Mouse (Mus musculus) lung, embryonic 15.5 days (tissue): ENCODE results near the gene Cxcl5. TPM values are rescaled to one million over a fixed set of nuclear protein-coding genes. Genes with fewer than 3 reads are reported as not detected.
"Not testable (repeated sequence)": the region's sequence is repeated elsewhere in the genome, so short reads cannot be mapped to it uniquely, and the experiment has no call there.

Source experiments
- ATAC-seq: fragments of 200-750 bp; cut with Nextera tagmentation; 2 replicates; pipeline ENCODE4 v1.8.0; 2017; ENCODE audit warnings: moderate number of reproducible peaks, borderline replicate concordance; ENCODE audit not compliant: low FRiP score, low TSS enrichment; ENCODE audit errors: extremely low read depth
- H3K27ac ChIP-seq: fragments of 300-500 bp; sonication (generic); 2 replicates; pipeline ENCODE4 v1.5.1; 2015; ENCODE audit warnings: moderate library complexity, mild to moderate bottlenecking, inconsistent platforms
- H3K27me3 ChIP-seq: fragments of 300-500 bp; sonication (generic); 2 replicates; pipeline ENCODE4 v1.6.1; 2015; ENCODE audit warnings: inconsistent platforms
- H3K36me3 ChIP-seq: fragments of 300-500 bp; sonication (generic); 2 replicates; pipeline ENCODE4 v1.6.1; 2015; ENCODE audit warnings: inconsistent platforms
- H3K4me1 ChIP-seq: fragments of 300-500 bp; sonication (generic); 2 replicates; pipeline ENCODE4 v1.6.1; 2015; ENCODE audit warnings: inconsistent platforms
- H3K4me2 ChIP-seq: fragments of 300-500 bp; sonication (generic); 2 replicates; pipeline ENCODE4 v1.6.1; 2015; ENCODE audit warnings: inconsistent platforms, mild to moderate bottlenecking, moderate library complexity
- H3K4me3 ChIP-seq: fragments of 300-500 bp; sonication (generic); 2 replicates; pipeline ENCODE4 v1.5.1; 2015; ENCODE audit warnings: mild to moderate bottlenecking, inconsistent platforms
- H3K9ac ChIP-seq: fragments of 300-500 bp; sonication (generic); 2 replicates; pipeline ENCODE4 v1.6.1; 2015; ENCODE audit warnings: inconsistent platforms
- H3K9me3 ChIP-seq: fragments of 300-500 bp; sonication (generic); 2 replicates; pipeline ENCODE4 v1.6.1; 2016; ENCODE audit warnings: inconsistent platforms
- WGBS: fragments of 180-500 bp; shearing (Covaris S2); methylation state at CpG from one replicate; pipeline ENCODE4 v1.1.7; 2015; 5-methylcytosine and 5-hydroxymethylcytosine counted together
- microRNA-seq: library from miRNA; unstranded; fragments of <30 nt; microRNA quantifications from one replicate; pipeline ENCODE4, GENCODE M21; 2016
- polyA plus RNA-seq: library from polyadenylated mRNA; unstranded; fragments of >200 nt; fragmentation: Nextera tagmentation; extraction: Ambion mirVana; gene quantifications from 2 replicates; pipeline ENCODE4 v1.2.1, GENCODE M21; 2015

The Cxcl5 gene
- polyA plus RNA-seq, 1 experiment from 2014 or later, result not detected

GRCm38 (mm10) chr5:90788114-90788513 is 29.0 kb downstream of the Cxcl5 start:
- H3K4me3 ChIP-seq, result no peak overlapping the region
- H3K4me1 ChIP-seq, result peaks cover 18% of the 10 kb centered on the region
- H3K36me3 ChIP-seq, result no peaks in the 10 kb centered on the region
- no peak overlapping the region for H3K4me2 ChIP-seq
- peaks cover 11% of the 10 kb centered on the region; the same call in 1 of the 2 replicates for H3K27me3 ChIP-seq
- no peak overlapping the region for H3K9ac ChIP-seq
- H3K9me3 ChIP-seq, result no peaks in the 10 kb centered on the region
- 75% methylated on average over 4 of the region's 4 CpGs for WGBS
- H3K27ac ChIP-seq, result no peak overlapping the region
- ATAC-seq, result no peak

- Histone ChIP-seq H3K4me3 (no peak overlapping the region), H3K9ac (no peak overlapping the region), H3K27me3 (peaks cover 11% of the 10 kb centered on the region; the same call in 1 of the 2 replicates), H3K4me2 (no peak overlapping the region; the same call in 1 of the 2 replicates), H3K36me3 (no peaks in the 10 kb centered on the region), H3K27ac (peak overlapping the region; percentile 19; the same call in 1 of the 2 replicates), H3K4me1 (peaks cover 20% of the 10 kb centered on the region), H3K9me3 (no peaks in the 10 kb centered on the region)
- 58% methylated on average over 11 of the region's 11 CpGs for WGBS
- no peak for ATAC-seq
Observed at GRCm38 (mm10) chr5:90789306-90790073, 30.3 kb downstream of the Cxcl5 start.

- 32% methylated on average over 8 of the region's 8 CpGs for WGBS
- no peaks in the 10 kb centered on the region for H3K9me3 ChIP-seq
- peak; percentile 72; the same call in 1 of the 2 replicates for ATAC-seq
- peaks cover 11% of the 10 kb centered on the region; the same call in 1 of the 2 replicates for H3K27me3 ChIP-seq
- H3K36me3 ChIP-seq, result no peaks in the 10 kb centered on the region
- peak overlapping the region; percentile 19; the same call in 1 of the 2 replicates for H3K27ac ChIP-seq
- H3K9ac ChIP-seq, result no peak overlapping the region
- peaks cover 20% of the 10 kb centered on the region for H3K4me1 ChIP-seq
- H3K4me3 ChIP-seq, result no peak overlapping the region
- H3K4me2 ChIP-seq, result no peak overlapping the region; the same call in 1 of the 2 replicates
Observed at GRCm38 (mm10) chr5:90790074-90790502, 30.9 kb downstream of the Cxcl5 start.

- Histone ChIP-seq H3K4me2 (0 out of 2 replicates have a peak within 1 kb of the TSS, but pooled peaks have one; percentile 9), H3K27ac (peak within 1 kb of the TSS; percentile 56; the same call in 1 of the 2 replicates), H3K36me3 (no peaks in the 10 kb centered on the region), H3K9me3 (no peaks in the 10 kb centered on the region), H3K4me3 (0 out of 2 replicates have a peak within 1 kb of the TSS, but pooled peaks have one; percentile 10), H3K9ac (no peak within 1 kb of the TSS), H3K27me3 (peaks cover 4% of the 10 kb centered on the region; the same call in 1 of the 2 replicates), H3K4me1 (peaks cover 12% of the 10 kb centered on the region)
- WGBS, result 34% methylated on average over 5 of the region's 5 CpGs
- ATAC-seq, result peak; percentile 78; the same call in 1 of the 2 replicates
Observed at GRCm38 (mm10) chr5:90794195-90794625, 35.0 kb downstream of the Cxcl5 start, which contains the start of gene Cxcl15. Cxcl15 (plus strand) TSS chr5:90794534.

- ATAC-seq, H3K4me1 ChIP-seq, H3K27me3 ChIP-seq, H3K36me3 ChIP-seq, H3K4me3 ChIP-seq, H3K27ac ChIP-seq, H3K4me2 ChIP-seq, H3K9ac ChIP-seq, H3K9me3 ChIP-seq: not testable (repeated sequence)
- 75% methylated on average over 2 of the region's 2 CpGs for WGBS
Observed at GRCm38 (mm10) chr5:90795392-90795791, 36.2 kb downstream of the Cxcl5 start.

- Histone ChIP-seq H3K4me1 (0 out of 2 replicates have a peak, but pooled peaks cover 3% of the 10 kb centered on the region), H3K36me3 (no peaks in the 10 kb centered on the region), H3K27ac (no peak overlapping the region), H3K4me2 (no peak overlapping the region), H3K4me3 (no peak overlapping the region), H3K27me3 (no peaks in the 10 kb centered on the region), H3K9me3 (no peaks in the 10 kb centered on the region), H3K9ac (no peak overlapping the region)
- ATAC-seq, result no peak
Observed at GRCm38 (mm10) chr5:90804574-90804973, 45.4 kb downstream of the Cxcl5 start.

GRCm38 (mm10) chr5:90806050-90806449 is 46.9 kb downstream of the Cxcl5 start:
- no peak overlapping the region for H3K4me3 ChIP-seq
- no peaks in the 10 kb centered on the region for H3K27me3 ChIP-seq
- no peak overlapping the region for H3K9ac ChIP-seq
- H3K27ac ChIP-seq, result no peak overlapping the region
- no peak overlapping the region for H3K4me2 ChIP-seq
- no peaks in the 10 kb centered on the region for H3K9me3 ChIP-seq
- H3K4me1 ChIP-seq, result 0 out of 2 replicates have a peak, but pooled peaks cover 3% of the 10 kb centered on the region
- H3K36me3 ChIP-seq, result no peaks in the 10 kb centered on the region
- ATAC-seq, result no peak

- no peak overlapping the region for H3K27ac ChIP-seq
- 68% methylated on average over 3 of the region's 3 CpGs for WGBS
- no peaks in the 10 kb centered on the region for H3K36me3 ChIP-seq
- no peak overlapping the region for H3K4me2 ChIP-seq
- H3K27me3 ChIP-seq, result no peaks in the 10 kb centered on the region
- no peak for ATAC-seq
- H3K9me3 ChIP-seq, result no peaks in the 10 kb centered on the region
- H3K4me1 ChIP-seq, result 0 out of 2 replicates have a peak, but pooled peaks cover 3% of the 10 kb centered on the region
- no peak overlapping the region for H3K9ac ChIP-seq
- H3K4me3 ChIP-seq, result no peak overlapping the region
Observed at GRCm38 (mm10) chr5:90807176-90807950, 48.2 kb downstream of the Cxcl5 start.

Small RNA genes within 50 kb of the gene (microRNA-seq; reads per million reads assigned to microRNA genes)
- not detected for gene Gm24322

Other genes starting within 250 kb of the Cxcl5 start
- gene Afm, start 240.4 kb upstream of the Cxcl5 start, polyA plus RNA-seq, result 0.07 and 0.10 TPM in 2 replicates
- gene 5830473C10Rik, start 198.3 kb upstream of the Cxcl5 start, polyA plus RNA-seq, result 0.08 and 0.09 TPM in 2 replicates
- 3.8 and 4.2 TPM in 2 replicates for gene Rassf6, start 118.7 kb upstream of the Cxcl5 start, polyA plus RNA-seq
- gene Ppbp, start 9.2 kb downstream of the Cxcl5 start, polyA plus RNA-seq, result 5.0 and 7.8 TPM in 2 replicates
- gene Pf4, start 13.1 kb downstream of the Cxcl5 start, polyA plus RNA-seq, result 61.8 and 66.5 TPM in 2 replicates
- 0.20 TPM in 1 of 2 replicates, not detected in the other for gene Cxcl3, start 26.7 kb downstream of the Cxcl5 start, polyA plus RNA-seq
- gene Cxcl15, start 35.2 kb downstream of the Cxcl5 start, polyA plus RNA-seq, result 13.4 and 14.1 TPM in 2 replicates
- 0.40 and 0.69 TPM in 2 replicates for gene Cxcl1, start 131.9 kb downstream of the Cxcl5 start, polyA plus RNA-seq
- not detected in 2 replicates for gene Cxcl2, start 144.5 kb downstream of the Cxcl5 start, polyA plus RNA-seq
- 44.2 and 45.6 TPM in 2 replicates for gene Mthfd2l, start 171.8 kb downstream of the Cxcl5 start, polyA plus RNA-seq